Mouse (Mus musculus): ENCODE measurements around the gene BC016579. TPM values are rescaled to one million over a fixed set of nuclear protein-coding genes. Genes with fewer than 3 reads are reported as not detected.

Gene BC016579
- polyA plus RNA-seq (2012; rRNA removed): 1.0 and 1.2 TPM in 2 replicates

GRCm38 (mm10) chr16:45653934-45654332 is at the start of gene BC016579:
Gene BC016579, minus strand, starts transcription at chr16:45654068.

GRCm38 (mm10) chr16:45693558-45693957 is 39.7 kb upstream of the BC016579 start, which contains the start of gene Tmprss7:
Gene Tmprss7, minus strand, starts transcription at chr16:45693658.

GRCm38 (mm10) chr16:45610267-45610666 is 43.6 kb downstream of the BC016579 start, which contains the start of gene Gcsam:
Gene Gcsam, plus strand, starts transcription at chr16:45610380.

Other genes starting within 250 kb of the BC016579 start
- 18.5 and 23.5 TPM in 2 replicates for gene Cd200, start 245.0 kb downstream of the BC016579 start, polyA plus RNA-seq (2012; rRNA removed)
- gene Gm609, start 161.1 kb downstream of the BC016579 start, polyA plus RNA-seq (2012; rRNA removed): 0.17 and 0.49 TPM in 2 replicates
- not detected in 2 replicates for gene Gm17783, start 122.0 kb downstream of the BC016579 start, polyA plus RNA-seq (2012; rRNA removed)
- not detected in 2 replicates for gene Slc9c1, start 118.8 kb downstream of the BC016579 start, polyA plus RNA-seq (2012; rRNA removed)
- gene Gcsam, start 43.7 kb downstream of the BC016579 start, polyA plus RNA-seq (2012; rRNA removed): not detected in 2 replicates
- 0.15 TPM in 2 replicates for gene Tmprss7, start 39.6 kb upstream of the BC016579 start, polyA plus RNA-seq (2012; rRNA removed)
- gene Tagln3, start 70.5 kb upstream of the BC016579 start, polyA plus RNA-seq (2012; rRNA removed): 0.45 and 0.49 TPM in 2 replicates
- 1.1 and 1.8 TPM in 2 replicates for gene Abhd10, start 88.9 kb upstream of the BC016579 start, polyA plus RNA-seq (2012; rRNA removed)

Measured in stomach, adult 2 months (tissue).